Mouse (Mus musculus) kidney, postnatal 25 days (tissue): Measurements from ENCODE around the gene Dapp1.
"Not testable (repeated sequence)": the region's sequence is repeated elsewhere in the genome, so short reads cannot be mapped to it uniquely, and the experiment has no call there.

Experiments
- DNase-seq, 2 experiments: peaks; one replicate each; pipeline ENCODE4 v3.0.0; 2021; ENCODE audit warnings: mixed read lengths in 2 of 2

Dapp1 gene

GRCm38 (mm10) chr3:137918172-137918931 lies 63.0 kb downstream of the Dapp1 start, which contains the start of gene Lamtor3:
Gene Lamtor3, plus strand, starts transcription at chr3:137918506.
- peak; percentile 87 to 93 for DNase-seq

- DNase-seq, result no peak
Observed at GRCm38 (mm10) chr3:137917694-137918171, 63.6 kb downstream of the Dapp1 start.

GRCm38 (mm10) chr3:137914567-137914966 lies 66.8 kb downstream of the Dapp1 start:
- not testable (repeated sequence) for DNase-seq

GRCm38 (mm10) chr3:137913093-137913492 lies 68.3 kb downstream of the Dapp1 start:
- no peak for DNase-seq

- DNase-seq, result no peak
Observed at GRCm38 (mm10) chr3:137900149-137900548, 81.2 kb downstream of the Dapp1 start.

GRCm38 (mm10) chr3:137897685-137898084 lies 83.7 kb downstream of the Dapp1 start:
- DNase-seq, result no peak

- no peak for DNase-seq
Observed at GRCm38 (mm10) chr3:137896867-137897266, 84.5 kb downstream of the Dapp1 start.

- DNase-seq, result no peak
Observed at GRCm38 (mm10) chr3:137896386-137896785, 85.0 kb downstream of the Dapp1 start.

- DNase-seq, result no peak
Observed at GRCm38 (mm10) chr3:137895196-137895595, 86.1 kb downstream of the Dapp1 start.

GRCm38 (mm10) chr3:137893789-137894188 lies 87.6 kb downstream of the Dapp1 start:
- DNase-seq, result no peak

GRCm38 (mm10) chr3:137892118-137892517 lies 89.2 kb downstream of the Dapp1 start:
- DNase-seq, result no peak

GRCm38 (mm10) chr3:137891089-137891488 lies 90.3 kb downstream of the Dapp1 start:
- no peak for DNase-seq

GRCm38 (mm10) chr3:137887961-137888360 lies 93.4 kb downstream of the Dapp1 start:
- no peak for DNase-seq

- no peak for DNase-seq
Observed at GRCm38 (mm10) chr3:137881093-137881492, 100.3 kb downstream of the Dapp1 start.
